Mouse (Mus musculus) kidney, adult 18-20 months (tissue): ENCODE measurements around the gene Coa5.

Experiments
- DNase-seq: peaks from one replicate; pipeline ENCODE4 v3.0.0; 2021

The Coa5 gene

GRCm38 (mm10) chr1:37428911-37429310, 992 bp downstream of the Coa5 start:
- DNase-seq, result no peak

GRCm38 (mm10) chr1:37427144-37427875, 2.6 kb downstream of the Coa5 start:
- DNase-seq, result no peak

- peak; percentile 27 for DNase-seq
Measured at GRCm38 (mm10) chr1:37419420-37419819, 10.5 kb downstream of the Coa5 start.

GRCm38 (mm10) chr1:37415394-37415793, 14.5 kb downstream of the Coa5 start:
- no peak for DNase-seq

- no peak for DNase-seq
Measured at GRCm38 (mm10) chr1:37409647-37410046, 20.3 kb downstream of the Coa5 start.

GRCm38 (mm10) chr1:37408678-37409077, 21.2 kb downstream of the Coa5 start:
- DNase-seq, result no peak

- DNase-seq, result no peak
Measured at GRCm38 (mm10) chr1:37408059-37408458, 21.8 kb downstream of the Coa5 start.

- DNase-seq, result no peak
Measured at GRCm38 (mm10) chr1:37407228-37407627, 22.7 kb downstream of the Coa5 start.

- no peak for DNase-seq
Measured at GRCm38 (mm10) chr1:37405137-37405536, 24.8 kb downstream of the Coa5 start.

GRCm38 (mm10) chr1:37401687-37402086, 28.2 kb downstream of the Coa5 start:
- peak; percentile 60 for DNase-seq

- no peak for DNase-seq
Measured at GRCm38 (mm10) chr1:37399734-37400133, 30.2 kb downstream of the Coa5 start.

GRCm38 (mm10) chr1:37398961-37399360, 30.9 kb downstream of the Coa5 start:
- no peak for DNase-seq

- peak; percentile 36 for DNase-seq
Measured at GRCm38 (mm10) chr1:37396481-37396880, 33.4 kb downstream of the Coa5 start.

GRCm38 (mm10) chr1:37393174-37393573, 36.7 kb downstream of the Coa5 start:
- DNase-seq, result no peak

- DNase-seq, result no peak
Measured at GRCm38 (mm10) chr1:37386448-37386971, 43.4 kb downstream of the Coa5 start.

GRCm38 (mm10) chr1:37384304-37384703, 45.6 kb downstream of the Coa5 start:
- no peak for DNase-seq

GRCm38 (mm10) chr1:37380913-37381312, 49.0 kb downstream of the Coa5 start:
- no peak for DNase-seq

- DNase-seq, result no peak
Measured at GRCm38 (mm10) chr1:37379536-37379935, 50.4 kb downstream of the Coa5 start.

GRCm38 (mm10) chr1:37378095-37378494, 51.8 kb downstream of the Coa5 start:
- DNase-seq, result no peak

GRCm38 (mm10) chr1:37376751-37377150, 53.2 kb downstream of the Coa5 start:
- no peak for DNase-seq

GRCm38 (mm10) chr1:37376177-37376576, 53.7 kb downstream of the Coa5 start:
- DNase-seq, result no peak

- DNase-seq, result no peak
Measured at GRCm38 (mm10) chr1:37368768-37369385, 61.0 kb downstream of the Coa5 start.

- no peak for DNase-seq
Measured at GRCm38 (mm10) chr1:37368125-37368524, 61.8 kb downstream of the Coa5 start.
